Mouse (Mus musculus) embryonic stem cell, embryonic (primary cell): Measurements from ENCODE around the gene Xrcc4.
"Not testable (repeated sequence)": the region's sequence is repeated elsewhere in the genome, so short reads cannot be mapped to it uniquely, and the experiment has no call there.

Source experiments
- CTCF ChIA-PET, 4 experiments: fragments of 300-600 bp in 2 of 4; fragments of 350-600 bp in 2 of 4; sonication (Branson Sonifier 250); formaldehyde crosslinking; loops; one replicate each; lab custom pipeline; 2022; ENCODE audit warnings: inconsistent platforms in 2 of 4; lab: Charles Lee
- POLR2A ChIA-PET, 4 experiments: fragments of 300-600 bp in 2 of 4; fragments of 350-600 bp in 2 of 4; sonication (Branson Sonifier 250); formaldehyde crosslinking; loops; one replicate each; lab custom pipeline; 2022; ENCODE audit warnings: antibody characterized with exemption in 4 of 4, inconsistent platforms in 1 of 4; lab: Charles Lee

Gene Xrcc4

DNA sequence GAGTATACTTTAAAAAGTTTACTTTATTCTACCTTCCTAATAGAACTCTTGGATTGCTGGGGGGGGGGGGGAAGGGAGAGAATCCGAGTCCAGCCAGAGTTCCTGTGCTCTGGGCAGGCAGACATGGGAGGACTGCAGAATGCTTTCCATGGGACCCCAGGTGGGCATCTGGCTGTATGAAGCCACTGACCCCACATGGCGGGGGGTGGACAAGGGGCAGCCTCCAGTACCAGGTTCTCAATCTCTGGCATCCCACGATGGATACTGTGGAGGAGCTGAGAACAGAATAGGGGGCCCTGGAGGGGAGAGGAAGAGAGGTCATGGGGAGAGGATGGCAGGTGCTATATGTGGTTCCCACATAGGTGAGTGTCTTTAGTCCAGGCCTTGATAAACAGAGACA, 327.1 kb downstream of the Xrcc4 start:
- POLR2A ChIA-PET: no interaction called here
- CTCF ChIA-PET: no interaction called here

DNA sequence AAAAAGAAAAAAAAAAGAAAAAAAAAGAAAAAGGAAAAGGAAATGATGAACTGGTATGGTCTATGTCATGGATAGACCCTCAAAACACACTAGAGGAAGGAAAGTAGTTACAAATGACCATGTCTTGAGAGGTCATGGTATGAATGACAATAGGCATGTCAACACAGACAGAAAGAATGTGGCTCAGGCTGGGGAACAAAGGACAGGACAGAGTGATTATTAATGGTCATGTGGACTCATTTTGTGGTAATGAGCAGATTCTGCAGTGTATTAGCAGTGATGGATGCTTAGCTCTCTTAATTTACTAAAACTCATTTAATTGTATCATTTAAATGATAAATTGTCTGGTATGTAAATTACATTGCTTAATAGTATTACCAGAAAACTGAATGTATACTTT, 333.1 kb downstream of the Xrcc4 start:
- CTCF ChIA-PET: no interaction called here
- POLR2A ChIA-PET: no interaction called here

DNA sequence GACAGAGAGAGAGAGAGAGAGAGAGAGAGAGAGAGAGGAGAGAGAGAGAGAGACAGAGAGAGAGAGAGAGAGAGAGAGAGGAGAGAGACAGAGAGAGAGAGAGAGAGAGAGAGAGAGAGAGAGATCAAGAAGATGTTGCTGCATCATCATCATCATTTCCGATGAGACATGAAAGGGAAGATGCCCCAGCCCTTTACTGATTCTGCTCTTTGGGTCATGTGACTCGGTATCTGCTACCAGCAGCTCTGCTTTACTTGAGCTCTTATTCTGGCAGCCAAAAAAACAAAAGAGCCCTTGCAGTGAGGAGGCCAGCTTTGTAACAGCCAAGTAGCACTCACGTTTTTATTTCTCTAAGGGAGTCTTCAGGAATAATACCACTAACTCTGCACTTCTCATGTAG, 338.8 kb downstream of the Xrcc4 start:
- POLR2A ChIA-PET: not testable (repeated sequence)
- CTCF ChIA-PET: interaction anchor here in 2 of 4 experiments (0.6 to 0.7 kb wide), 2 partner anchors 11 to 396 kb away, joined by 3 read pairs; no protein-coding TSS in a partner anchor

DNA sequence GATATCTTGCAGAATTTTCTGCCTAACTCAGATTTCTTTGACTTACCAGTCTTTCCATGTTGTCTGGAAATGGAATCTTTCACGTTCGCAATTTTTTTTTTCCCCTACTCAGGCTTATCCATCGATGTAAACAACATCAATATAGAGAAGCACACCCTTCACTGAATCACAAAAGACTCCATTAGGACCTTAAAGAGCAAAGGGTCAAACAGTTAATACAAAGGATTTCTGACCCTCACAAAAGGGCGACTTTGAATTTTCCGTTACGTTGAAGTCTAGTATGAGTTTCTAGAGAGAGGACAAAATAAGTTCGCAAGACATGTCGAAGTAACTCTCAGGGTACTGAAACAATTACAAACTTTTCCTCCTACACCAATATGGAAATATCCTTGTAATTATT, 346.2 kb downstream of the Xrcc4 start:
- ChIA-PET POLR2A (interaction anchor here (0.6 to 1.0 kb wide), 5 partner anchors 18 to 249 kb away, joined by 3 read pairs; no protein-coding TSS in a partner anchor), CTCF (no interaction called here)

DNA sequence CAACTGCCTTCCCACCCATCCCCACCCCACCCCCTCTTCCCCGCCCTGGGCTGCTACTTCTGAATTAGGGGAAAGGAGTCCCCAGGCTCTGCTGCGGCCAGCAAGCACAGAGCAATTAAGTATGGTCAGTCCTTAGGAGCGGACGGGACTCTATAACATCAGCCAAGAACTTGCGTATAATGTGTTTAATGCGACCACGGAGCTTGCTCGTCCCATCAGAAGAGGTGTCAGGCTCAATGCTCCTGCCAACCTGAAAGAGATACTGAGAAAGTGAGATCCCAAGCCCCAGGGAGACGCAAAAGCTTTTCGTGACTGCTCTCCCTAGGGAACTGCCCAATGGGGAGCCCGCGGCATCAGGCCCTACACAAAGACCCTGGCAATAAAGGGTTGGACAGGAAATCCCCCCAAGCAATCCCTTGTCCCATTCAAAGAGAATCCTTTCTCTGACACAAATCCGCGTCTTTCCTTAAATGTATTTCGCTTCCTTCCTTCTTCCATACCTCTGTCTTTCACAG, 346.7 kb downstream of the Xrcc4 start:
- ChIA-PET CTCF (interaction anchor here in 2 of 4 experiments (0.6 to 0.7 kb wide), 2 partner anchors 22 to 36 kb away, joined by 4 to 10 read pairs; no protein-coding TSS in a partner anchor), POLR2A (interaction anchor here (0.6 to 1.5 kb wide), 9 partner anchors 19 to 1181 kb away, joined by 3 to 5 read pairs (median 3); partner anchors contain the start of gene Rps23 (in 1 of the 4))

DNA sequence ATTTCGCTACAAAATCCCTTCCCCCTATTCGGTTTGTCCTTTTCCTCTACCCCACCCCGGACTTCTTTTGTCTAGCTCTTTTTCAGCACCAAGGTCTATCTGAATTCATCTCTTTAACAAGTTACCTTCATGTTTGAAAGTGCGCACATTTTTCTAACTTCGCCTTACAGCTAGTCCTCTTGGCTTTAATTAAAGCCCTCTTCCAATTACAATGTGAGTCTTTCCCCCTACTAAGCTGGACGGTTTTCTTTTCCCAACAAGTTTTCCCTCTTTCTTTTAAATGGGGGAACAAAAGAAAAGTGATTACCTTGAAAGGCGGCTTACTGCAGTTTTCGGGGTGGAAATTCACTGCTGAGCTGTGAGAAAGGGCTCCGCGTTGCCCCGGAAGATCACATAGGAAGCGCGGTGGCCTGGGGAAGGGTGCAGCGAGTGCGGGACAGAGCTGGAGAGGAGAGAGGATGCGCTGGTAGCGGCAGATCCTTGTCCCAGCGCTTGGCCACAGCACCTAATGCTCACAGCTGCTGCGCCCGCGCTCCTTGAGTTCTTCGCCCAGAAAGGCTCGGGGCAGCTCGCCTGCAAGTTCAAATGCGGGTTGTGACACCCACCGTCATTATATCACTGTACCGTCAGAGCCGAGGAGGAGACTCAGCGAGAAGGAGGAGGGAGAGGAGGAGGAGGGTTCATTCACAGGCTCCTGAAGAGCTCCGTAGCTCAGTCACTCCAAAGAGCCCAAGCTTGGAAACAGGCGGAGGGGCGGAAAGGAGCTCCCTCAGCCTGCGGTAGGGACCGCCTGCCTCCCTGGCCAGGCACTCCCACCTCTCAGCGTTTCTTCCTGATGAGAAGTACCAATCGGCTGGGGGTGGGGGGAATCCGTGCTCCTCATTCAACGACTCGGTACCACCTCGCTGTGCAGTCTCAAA, 347.4 kb downstream of the Xrcc4 start, which contains the start of gene Vcan:
Gene Vcan (minus strand): TSS at position 744 of the 920 bp plus-strand sequence.
- ChIA-PET CTCF (interaction anchor here in 3 of 4 experiments (0.6 to 1.2 kb wide), 4 partner anchors 23 to 1022 kb away, joined by 3 to 10 read pairs (median 4); no protein-coding TSS in a partner anchor), POLR2A (interaction anchor here in 3 of 4 experiments (0.9 to 1.6 kb wide), 10 partner anchors 10 to 1184 kb away, joined by 3 to 5 read pairs (median 3); partner anchors contain the start of gene Rps23 (in 1 of the 3))

DNA sequence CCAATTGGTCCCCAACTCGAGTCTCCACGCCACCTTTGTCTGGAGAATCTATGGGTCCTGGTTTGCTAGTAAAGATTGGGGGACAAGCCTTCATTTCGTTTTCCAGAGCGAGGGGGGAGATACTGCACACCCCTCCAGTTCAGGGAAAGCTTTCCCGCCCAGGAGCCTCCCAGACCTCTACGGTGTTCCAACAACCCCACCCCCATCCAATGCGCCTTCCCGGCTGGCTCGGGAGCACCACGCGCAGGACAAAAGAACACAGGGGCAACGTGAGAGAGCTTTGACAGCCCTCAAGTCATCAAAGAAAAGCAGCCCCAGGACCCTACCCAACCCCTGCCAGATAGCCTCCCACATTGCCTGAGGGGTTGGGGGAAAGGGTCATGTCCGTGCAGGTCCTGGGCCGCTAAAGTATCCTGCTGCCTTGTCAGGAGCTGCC, 348.3 kb downstream of the Xrcc4 start:
- CTCF ChIA-PET: interaction anchor here in 1 of 4 experiments (1.2 kb wide), 1 partner anchor 38 kb away, joined by 3 read pairs; no protein-coding TSS in a partner anchor
- POLR2A ChIA-PET: interaction anchor here in 2 of 4 experiments (1.1 to 1.6 kb wide), 3 partner anchors 9 to 1185 kb away, joined by 3 to 5 read pairs (median 3); partner anchors contain the start of gene Rps23 (in 1 of the 2)

DNA sequence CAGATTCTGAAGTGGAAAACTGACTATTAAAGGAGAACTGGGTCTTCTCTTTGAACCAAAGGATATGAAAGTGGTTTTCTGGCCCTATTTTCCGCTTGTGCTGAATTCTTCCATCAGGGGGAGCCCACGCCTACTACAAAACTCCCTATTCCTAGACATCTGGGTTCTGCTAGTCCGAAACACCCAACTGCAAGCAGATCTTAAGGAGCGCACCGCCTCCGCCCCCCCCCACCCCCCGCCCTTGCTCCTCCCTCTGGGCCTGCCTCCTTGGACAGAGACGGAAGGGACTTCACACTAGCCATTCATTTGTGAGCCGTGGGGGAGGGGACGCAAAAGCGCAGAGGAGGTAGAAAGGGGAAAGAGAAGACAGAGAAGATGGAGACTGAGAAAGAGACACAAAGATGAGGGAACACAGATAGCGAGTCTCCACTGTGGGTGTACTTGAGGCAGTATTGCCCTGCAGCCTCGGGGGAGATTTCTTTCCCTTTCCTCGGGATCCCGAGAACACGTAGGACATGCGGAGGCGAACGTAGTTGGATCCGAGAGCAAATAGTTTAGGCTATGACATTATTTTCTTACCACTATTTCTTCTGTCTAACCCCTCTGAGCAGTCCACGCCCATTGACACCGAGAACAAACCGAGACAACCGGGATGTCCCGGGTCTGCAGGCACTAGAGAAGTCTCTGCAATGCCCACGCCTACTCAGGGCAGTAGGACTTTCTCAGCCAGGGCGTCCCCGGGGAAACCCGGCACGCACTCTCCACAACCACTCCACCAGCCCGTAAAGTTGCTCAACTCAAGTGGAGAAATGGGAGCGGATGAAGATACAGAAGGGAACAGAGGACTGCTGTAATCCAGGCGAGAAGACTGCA, 348.9 kb downstream of the Xrcc4 start:
- POLR2A ChIA-PET: interaction anchor here in 2 of 4 experiments (1.5 to 1.6 kb wide), 2 partner anchors 8 to 9 kb away, joined by 3 to 4 read pairs; no protein-coding TSS in a partner anchor
- CTCF ChIA-PET: interaction anchor here in 2 of 4 experiments (0.9 to 1.2 kb wide), 2 partner anchors 73 to 1101 kb away, joined by 5 to 6 read pairs; no protein-coding TSS in a partner anchor

DNA sequence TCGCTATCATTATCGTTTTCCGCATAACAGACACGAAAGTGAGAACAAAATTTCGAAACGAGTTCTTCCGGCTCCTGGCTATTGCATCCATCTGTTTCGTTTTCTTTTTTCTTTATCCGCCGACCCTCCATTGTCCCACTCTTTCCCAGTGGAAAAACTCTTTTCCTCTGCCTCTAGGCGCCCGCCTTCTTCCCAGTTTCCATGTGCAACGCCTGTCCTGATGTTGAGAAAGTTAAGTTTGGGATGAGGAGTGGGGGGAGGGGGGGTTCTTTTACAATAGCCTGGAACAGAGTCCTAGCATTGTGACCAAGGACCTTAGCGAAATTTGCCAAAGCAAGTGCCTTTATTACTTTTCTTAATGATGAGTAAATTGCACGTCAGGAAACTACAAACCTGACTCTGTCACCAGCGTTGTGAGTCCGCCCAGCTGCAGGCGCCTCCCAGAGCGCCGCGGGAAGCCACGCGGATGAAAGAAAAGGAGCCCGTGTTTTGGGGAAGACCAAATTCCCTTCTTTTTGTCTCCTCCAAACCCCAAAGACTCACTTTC, 349.6 kb downstream of the Xrcc4 start:
- ChIA-PET POLR2A (interaction anchor here in 3 of 4 experiments (0.7 to 1.8 kb wide), 10 partner anchors 9 to 1185 kb away, joined by 3 to 6 read pairs (median 3); partner anchors contain the start of gene Tmem167 (in 1 of the 3)), CTCF (interaction anchor here in 3 of 4 experiments (0.6 to 1.2 kb wide), 3 partner anchors 11 to 1101 kb away, joined by 3 to 6 read pairs (median 5); no protein-coding TSS in a partner anchor)

DNA sequence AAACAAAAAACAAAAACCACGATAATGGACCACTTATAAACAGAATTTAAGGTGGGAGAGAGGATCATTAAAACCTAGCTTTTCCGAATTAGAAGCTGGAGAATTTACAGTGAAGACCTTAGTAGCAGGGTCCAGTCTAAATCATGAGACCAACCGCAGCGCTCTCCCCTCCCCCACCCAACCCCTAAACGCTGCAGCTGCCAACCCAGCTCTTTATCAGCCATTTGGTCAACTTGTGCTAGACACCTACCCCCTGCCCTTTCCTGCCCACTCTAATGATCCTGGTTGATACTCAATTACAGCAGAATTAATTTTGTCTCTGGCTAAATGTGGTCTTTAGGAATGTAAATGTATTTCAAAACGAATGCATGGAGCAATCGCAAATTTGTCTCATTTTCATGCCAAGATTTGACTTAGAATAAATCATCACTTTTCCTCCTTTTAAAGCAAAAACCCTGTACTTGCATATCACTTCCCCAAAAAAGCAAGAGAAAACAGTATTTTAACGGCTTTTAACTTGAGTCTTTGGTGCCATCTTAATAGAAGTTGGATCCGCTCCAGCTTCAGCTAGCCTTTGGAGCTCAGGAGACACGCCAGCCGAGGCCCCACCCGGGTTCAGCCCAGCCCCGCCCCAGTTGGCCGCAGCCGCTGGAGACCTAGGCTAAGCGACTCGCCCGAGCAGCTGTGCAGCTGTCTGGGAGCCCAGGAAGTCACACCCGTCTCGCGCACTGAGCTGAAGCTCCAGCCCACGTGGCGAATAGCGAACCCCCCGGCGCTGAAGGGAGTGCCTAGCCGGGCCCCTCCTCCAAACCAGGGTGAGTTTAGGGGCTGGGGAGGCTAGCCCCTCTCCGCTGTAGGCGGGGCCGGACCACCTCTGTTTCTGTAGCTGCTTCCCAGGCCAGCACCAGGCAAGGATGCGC, 350.4 kb downstream of the Xrcc4 start:
- ChIA-PET POLR2A (interaction anchor here in 3 of 4 experiments (0.7 to 1.8 kb wide), 13 partner anchors 9 to 1186 kb away, joined by 3 to 6 read pairs (median 3); partner anchors contain the start of gene Tmem167 (in 1 of the 3)), CTCF (interaction anchor here in 3 of 4 experiments (0.6 to 1.2 kb wide), 6 partner anchors 12 to 1132 kb away, joined by 3 to 6 read pairs (median 4); no protein-coding TSS in a partner anchor)

DNA sequence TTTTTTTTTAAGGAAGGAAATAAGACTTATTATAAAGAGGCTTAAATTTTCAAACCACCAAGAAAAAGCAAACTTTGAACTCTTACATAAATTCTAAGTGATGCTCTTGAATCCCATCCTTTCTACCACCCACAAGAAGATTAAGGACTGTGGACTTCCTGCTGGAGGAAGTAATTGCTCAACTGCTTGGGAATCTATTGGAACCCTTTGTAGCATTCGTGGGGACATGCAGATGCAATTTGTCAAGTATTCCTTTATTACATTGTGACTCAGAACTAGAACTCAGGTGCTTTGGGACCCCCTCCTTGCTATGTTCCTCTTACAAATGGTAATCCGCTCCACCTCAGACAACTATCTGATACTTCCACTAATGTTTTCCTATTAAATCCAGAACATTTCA, 351.1 kb downstream of the Xrcc4 start:
- CTCF ChIA-PET: no interaction called here

DNA sequence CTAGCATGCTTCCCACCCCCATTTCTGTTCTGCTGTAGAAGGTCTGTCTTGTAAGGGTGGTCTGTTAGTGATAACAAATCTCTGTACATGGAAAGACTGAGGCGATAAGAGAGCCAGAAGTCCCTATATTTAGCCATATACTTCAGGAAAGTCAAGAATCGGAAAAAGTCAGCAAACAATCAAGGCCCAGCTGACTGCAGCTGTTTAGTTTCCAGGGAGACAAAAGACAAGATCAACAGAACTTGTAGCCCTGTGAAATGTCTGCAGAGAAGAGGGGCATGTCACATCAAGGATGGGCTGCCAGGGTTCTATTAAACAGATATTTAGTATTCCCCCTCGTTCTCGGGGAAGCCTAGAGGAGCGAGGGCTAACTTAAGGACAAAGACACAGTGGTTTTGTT, 354.3 kb downstream of the Xrcc4 start:
- CTCF ChIA-PET: no interaction called here
- POLR2A ChIA-PET: no interaction called here

More for the DNA sequence above, 351.1 kb downstream of the Xrcc4 start:
- POLR2A ChIA-PET: interaction anchor here in 2 of 4 experiments (0.9 to 1.8 kb wide), 5 partner anchors 8 to 1186 kb away, joined by 3 to 6 read pairs (median 4); no protein-coding TSS in a partner anchor

DNA sequence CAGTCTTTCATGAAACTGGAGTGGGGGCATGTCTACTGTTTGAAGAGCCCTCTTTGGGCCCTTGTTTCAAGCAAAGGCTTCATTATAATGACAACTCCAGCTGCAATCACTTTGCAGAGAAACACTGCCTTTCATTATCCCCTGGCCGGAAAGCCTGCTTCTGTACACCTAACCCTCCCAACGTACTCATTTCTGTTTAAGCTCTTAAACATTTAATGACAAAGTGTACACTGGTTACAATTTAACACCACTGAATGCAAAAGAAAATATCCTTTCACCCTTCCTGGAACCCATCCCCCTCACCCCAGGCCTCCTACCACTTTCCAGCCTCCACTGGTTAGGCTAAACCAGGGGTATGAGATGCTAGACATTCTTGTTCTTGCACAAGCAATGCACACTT, 362.9 kb downstream of the Xrcc4 start:
- POLR2A ChIA-PET: interaction anchor here in 3 of 4 experiments (0.5 to 1.8 kb wide), 4 partner anchors 11 to 1445 kb away, joined by 3 to 6 read pairs (median 3); no protein-coding TSS in a partner anchor
- CTCF ChIA-PET: no interaction called here
